Mouse (Mus musculus): ENCODE data around the gene Rad51b. TPM values are rescaled to one million over a fixed set of nuclear protein-coding genes. Genes with fewer than 3 reads are reported as not detected.

Rad51b gene
- polyA plus RNA-seq, 1 experiment from 2014 or later, result 8.0 TPM

- Histone ChIP-seq H3K9ac (replicated peaks) (no peak overlapping the region), H3K4me1 (replicated peaks) (peaks cover 36% of the 10 kb centered on the region), H3K27me3 (no peaks in the 10 kb centered on the region), H3K4me3 (replicated peaks) (no peak overlapping the region), H3K36me3 (no peaks in the 10 kb centered on the region), H3K27ac (no peak overlapping the region), H3K4me2 (no peak overlapping the region), H3K9me3 (no peaks in the 10 kb centered on the region)
- WGBS, result 73% methylated on average over 1 of the region's 1 CpGs
- ATAC-seq (ENCODE audit: insufficient number of reproducible peaks, insufficient read depth, low FRiP score, low TSS enrichment, low read depth), result no peak
These were observed 83.1 kb downstream of the Rad51b start for GRCm38 (mm10) chr12:79380190-79380589.

GRCm38 (mm10) chr12:79381489-79381888, 84.4 kb downstream of the Rad51b start:
- Histone ChIP-seq H3K27me3 (no peaks in the 10 kb centered on the region), H3K4me3 (replicated peaks) (no peak overlapping the region), H3K9ac (replicated peaks) (no peak overlapping the region), H3K36me3 (no peaks in the 10 kb centered on the region), H3K9me3 (no peaks in the 10 kb centered on the region), H3K4me1 (replicated peaks) (peaks cover 38% of the 10 kb centered on the region), H3K4me2 (no peak overlapping the region), H3K27ac (no peak overlapping the region)
- WGBS, result 59% methylated on average over 3 of the region's 3 CpGs
- ATAC-seq (ENCODE audit: insufficient number of reproducible peaks, insufficient read depth, low FRiP score, low TSS enrichment, low read depth), result no peak

GRCm38 (mm10) chr12:79382416-79382815, 85.3 kb downstream of the Rad51b start:
- no peak overlapping the region for H3K4me2 ChIP-seq
- no peaks in the 10 kb centered on the region for H3K27me3 ChIP-seq
- ATAC-seq (ENCODE audit: insufficient number of reproducible peaks, insufficient read depth, low FRiP score, low TSS enrichment, low read depth), result no peak
- H3K4me1 ChIP-seq (replicated peaks), result peaks cover 35% of the 10 kb centered on the region
- no peak overlapping the region for H3K4me3 ChIP-seq (replicated peaks)
- no peaks in the 10 kb centered on the region for H3K36me3 ChIP-seq
- no peak overlapping the region for H3K27ac ChIP-seq
- H3K9ac ChIP-seq (replicated peaks), result no peak overlapping the region
- no peaks in the 10 kb centered on the region for H3K9me3 ChIP-seq
- WGBS, result 27% methylated on average over 2 of the region's 2 CpGs

DNA sequence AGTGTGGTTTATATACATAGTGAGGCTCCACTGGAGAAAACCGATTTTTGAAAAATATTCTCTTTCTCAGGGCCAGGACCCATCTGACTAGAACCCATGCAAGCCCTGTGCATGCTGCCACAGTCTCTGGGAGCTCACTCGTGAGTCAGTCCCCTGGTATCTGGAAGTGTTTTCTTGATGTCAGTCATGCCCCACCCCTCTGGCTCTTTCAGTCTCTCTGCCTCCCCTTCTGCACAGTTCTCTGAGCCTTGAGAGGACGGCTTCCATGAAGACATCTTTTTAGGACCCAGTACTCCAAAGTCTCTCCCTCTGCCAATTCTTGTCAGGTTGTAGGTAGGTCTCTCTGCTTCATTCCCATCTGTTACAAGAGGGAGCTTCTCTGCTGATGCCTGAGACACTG, 86.5 kb downstream of the Rad51b start:
- no peak overlapping the region for H3K4me2 ChIP-seq
- H3K9me3 ChIP-seq, result no peaks in the 10 kb centered on the region
- no peak overlapping the region for H3K4me3 ChIP-seq (replicated peaks)
- H3K27ac ChIP-seq, result no peak overlapping the region
- 41% methylated on average over 3 of the region's 3 CpGs for WGBS
- no peaks in the 10 kb centered on the region for H3K36me3 ChIP-seq
- H3K27me3 ChIP-seq, result no peaks in the 10 kb centered on the region
- H3K4me1 ChIP-seq (replicated peaks), result peaks cover 29% of the 10 kb centered on the region
- no peak overlapping the region for H3K9ac ChIP-seq (replicated peaks)
- ATAC-seq (ENCODE audit: insufficient number of reproducible peaks, insufficient read depth, low FRiP score, low TSS enrichment, low read depth), result no peak

DNA sequence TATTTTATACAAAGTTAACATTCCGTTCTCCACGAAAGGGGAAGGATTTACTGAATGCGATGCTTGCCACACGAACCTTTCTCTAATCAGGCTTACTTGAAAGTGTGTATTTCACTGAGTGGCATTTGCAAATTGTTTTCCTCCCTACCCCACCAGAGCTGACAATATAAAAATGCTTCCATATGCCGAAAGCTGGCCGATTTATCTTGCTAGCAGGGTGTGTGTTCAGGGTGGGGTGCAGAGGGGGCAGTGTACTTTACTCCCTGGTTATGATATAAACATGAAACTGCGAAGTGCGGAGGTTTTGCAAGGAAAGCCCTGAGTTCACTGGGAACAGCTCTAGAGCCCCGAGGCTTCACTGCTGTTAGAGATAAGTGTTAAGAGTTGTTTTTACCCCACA, 87.7 kb downstream of the Rad51b start:
- Histone ChIP-seq H3K9ac (replicated peaks) (no peak overlapping the region), H3K27me3 (no peaks in the 10 kb centered on the region), H3K4me2 (no peak overlapping the region), H3K27ac (no peak overlapping the region; the same call in 1 of the 2 replicates), H3K4me3 (replicated peaks) (no peak overlapping the region), H3K4me1 (replicated peaks) (peaks cover 36% of the 10 kb centered on the region), H3K9me3 (no peaks in the 10 kb centered on the region), H3K36me3 (no peaks in the 10 kb centered on the region)
- ATAC-seq (ENCODE audit: insufficient number of reproducible peaks, insufficient read depth, low FRiP score, low TSS enrichment, low read depth), result no peak
- WGBS, result 38% methylated on average over 9 of the region's 9 CpGs

DNA sequence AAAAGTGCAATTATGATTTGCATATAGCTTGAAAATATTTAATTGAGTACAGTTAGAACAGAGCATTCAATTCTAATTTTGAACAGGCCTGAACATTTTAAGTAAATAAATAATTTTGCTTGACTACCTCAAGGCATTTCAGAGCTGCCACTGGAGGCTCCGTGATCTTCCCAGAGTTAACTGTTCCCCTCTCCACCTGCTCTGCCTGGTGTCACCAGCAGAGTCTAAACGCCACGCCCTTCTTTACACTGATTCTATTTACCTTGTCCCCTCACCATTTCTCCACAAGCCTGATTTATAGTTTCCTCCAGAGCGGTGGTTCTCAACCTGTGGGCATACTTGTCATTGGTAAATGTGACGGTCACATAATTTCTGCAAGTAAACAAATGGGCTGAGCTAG, 88.1 kb downstream of the Rad51b start:
- Histone ChIP-seq H3K9me3 (no peaks in the 10 kb centered on the region), H3K27ac (no peak overlapping the region), H3K36me3 (no peaks in the 10 kb centered on the region), H3K4me2 (no peak overlapping the region), H3K4me1 (replicated peaks) (peaks cover 38% of the 10 kb centered on the region), H3K9ac (replicated peaks) (no peak overlapping the region), H3K27me3 (no peaks in the 10 kb centered on the region), H3K4me3 (replicated peaks) (no peak overlapping the region)
- 71% methylated on average over 5 of the region's 5 CpGs for WGBS
- ATAC-seq (ENCODE audit: insufficient number of reproducible peaks, insufficient read depth, low FRiP score, low TSS enrichment, low read depth), result no peak

GRCm38 (mm10) chr12:79387886-79388285, 90.8 kb downstream of the Rad51b start:
- 67% methylated on average over 6 of the region's 6 CpGs for WGBS
- Histone ChIP-seq H3K27me3 (no peaks in the 10 kb centered on the region), H3K36me3 (no peaks in the 10 kb centered on the region), H3K4me1 (replicated peaks) (peaks cover 24% of the 10 kb centered on the region), H3K27ac (no peak overlapping the region), H3K4me2 (no peak overlapping the region), H3K9me3 (no peaks in the 10 kb centered on the region), H3K4me3 (replicated peaks) (no peak overlapping the region), H3K9ac (replicated peaks) (no peak overlapping the region)
- no peak for ATAC-seq (ENCODE audit: insufficient number of reproducible peaks, insufficient read depth, low FRiP score, low TSS enrichment, low read depth)

GRCm38 (mm10) chr12:79389251-79389650, 92.2 kb downstream of the Rad51b start:
- no peak overlapping the region for H3K4me2 ChIP-seq
- H3K9me3 ChIP-seq, result no peaks in the 10 kb centered on the region
- H3K27me3 ChIP-seq, result no peaks in the 10 kb centered on the region
- no peak overlapping the region for H3K4me3 ChIP-seq (replicated peaks)
- peaks cover 19% of the 10 kb centered on the region for H3K4me1 ChIP-seq (replicated peaks)
- no peak overlapping the region for H3K27ac ChIP-seq
- 75% methylated on average over 3 of the region's 3 CpGs for WGBS
- H3K9ac ChIP-seq (replicated peaks), result no peak overlapping the region
- no peaks in the 10 kb centered on the region for H3K36me3 ChIP-seq
- no peak for ATAC-seq (ENCODE audit: insufficient number of reproducible peaks, insufficient read depth, low FRiP score, low TSS enrichment, low read depth)

DNA sequence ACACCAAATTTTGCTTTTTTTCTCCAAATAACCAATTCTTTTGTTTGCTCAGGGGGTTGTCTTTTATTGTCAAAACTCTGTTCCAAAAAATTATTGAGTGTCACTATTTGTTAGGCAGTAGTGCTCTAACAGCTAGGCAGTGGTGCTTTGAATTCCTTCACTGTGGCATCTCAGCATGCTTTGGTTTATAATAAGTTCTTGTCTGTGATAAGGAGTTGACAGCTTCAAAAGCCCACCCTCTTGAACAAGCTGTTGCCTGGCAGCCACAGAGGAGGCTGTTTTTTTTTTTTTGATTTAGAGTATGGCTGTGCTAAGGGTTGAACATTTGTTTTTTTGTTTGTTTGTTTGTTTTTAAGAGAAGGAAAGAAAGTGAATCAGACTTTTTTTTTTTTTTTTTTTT, 92.9 kb downstream of the Rad51b start:
- Histone ChIP-seq H3K9me3 (no peaks in the 10 kb centered on the region), H3K36me3 (no peaks in the 10 kb centered on the region)
- ATAC-seq (ENCODE audit: insufficient number of reproducible peaks, insufficient read depth, low FRiP score, low TSS enrichment, low read depth), result no peak

DNA sequence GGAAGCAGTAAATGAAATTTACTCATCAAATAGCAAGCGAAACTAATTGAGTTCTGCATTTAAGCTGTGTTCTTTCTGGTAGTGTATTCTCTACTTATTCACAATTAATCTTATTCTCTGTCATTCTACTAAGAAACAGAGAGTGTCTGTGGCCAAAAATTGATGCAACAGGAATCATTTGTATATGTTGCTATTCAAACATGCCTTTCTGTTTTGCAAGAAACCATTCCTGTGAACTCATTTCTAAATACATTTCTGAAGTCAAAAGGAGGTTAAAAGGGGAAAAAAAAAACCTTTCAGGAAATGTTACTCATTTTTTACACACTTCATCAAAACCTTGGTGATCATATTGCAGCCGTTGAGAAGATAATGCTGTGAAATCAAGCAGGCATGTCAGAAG, 96.6 kb downstream of the Rad51b start:
- ATAC-seq (ENCODE audit: insufficient number of reproducible peaks, insufficient read depth, low FRiP score, low TSS enrichment, low read depth), result no peak
- Histone ChIP-seq H3K9ac (replicated peaks) (no peak overlapping the region), H3K36me3 (no peaks in the 10 kb centered on the region), H3K9me3 (no peaks in the 10 kb centered on the region), H3K4me3 (replicated peaks) (no peak overlapping the region), H3K4me2 (no peak overlapping the region), H3K4me1 (replicated peaks) (peaks cover 9% of the 10 kb centered on the region; the same call in 1 of the 2 replicates), H3K27me3 (no peaks in the 10 kb centered on the region), H3K27ac (no peak overlapping the region)
- 60% methylated on average over 2 of the region's 2 CpGs for WGBS

More for the DNA sequence above, 92.9 kb downstream of the Rad51b start:
- H3K4me1 ChIP-seq (replicated peaks), result peaks cover 12% of the 10 kb centered on the region; the same call in 1 of the 2 replicates
- H3K4me2 ChIP-seq, result no peak overlapping the region
- no peak overlapping the region for H3K9ac ChIP-seq (replicated peaks)
- H3K4me3 ChIP-seq (replicated peaks), result no peak overlapping the region
- H3K27me3 ChIP-seq, result no peaks in the 10 kb centered on the region
- H3K27ac ChIP-seq, result no peak overlapping the region

- no peak for ATAC-seq (ENCODE audit: insufficient number of reproducible peaks, insufficient read depth, low FRiP score, low TSS enrichment, low read depth)
- no peaks in the 10 kb centered on the region for H3K27me3 ChIP-seq
- no peaks in the 10 kb centered on the region for H3K9me3 ChIP-seq
- no peak overlapping the region for H3K4me2 ChIP-seq
- no peak overlapping the region for H3K4me3 ChIP-seq (replicated peaks)
- no peaks in the 10 kb centered on the region; the same call in 1 of the 2 replicates for H3K4me1 ChIP-seq (replicated peaks)
- 70% methylated on average over 3 of the region's 3 CpGs for WGBS
- no peak overlapping the region for H3K27ac ChIP-seq
- H3K36me3 ChIP-seq, result no peaks in the 10 kb centered on the region
- H3K9ac ChIP-seq (replicated peaks), result no peak overlapping the region
These were observed 106.9 kb downstream of the Rad51b start for GRCm38 (mm10) chr12:79403992-79404391.

DNA sequence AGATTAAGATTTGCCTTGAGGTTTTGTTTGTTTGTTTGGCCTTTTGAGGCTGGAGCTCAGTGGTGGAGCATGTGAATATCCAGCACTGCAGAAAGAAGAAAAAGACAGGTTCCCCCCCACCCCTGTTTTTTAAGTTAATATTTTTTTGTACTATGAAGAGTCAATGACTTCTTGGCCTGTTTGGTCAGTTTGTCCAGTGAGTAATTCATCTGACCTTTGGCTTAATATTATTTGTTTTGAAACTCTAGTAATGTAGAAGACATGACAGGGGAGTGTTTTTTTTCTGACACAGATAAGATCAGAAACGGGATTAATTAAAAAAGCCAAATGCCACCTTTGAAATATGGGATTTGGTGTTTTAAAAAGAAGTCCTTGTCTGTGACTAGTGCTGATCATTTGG, 107.4 kb downstream of the Rad51b start:
- H3K9ac ChIP-seq (replicated peaks), result no peak overlapping the region
- H3K27me3 ChIP-seq, result no peaks in the 10 kb centered on the region
- ATAC-seq (ENCODE audit: insufficient number of reproducible peaks, insufficient read depth, low FRiP score, low TSS enrichment, low read depth), result no peak
- H3K36me3 ChIP-seq, result no peaks in the 10 kb centered on the region
- no peak overlapping the region for H3K4me2 ChIP-seq
- H3K9me3 ChIP-seq, result no peaks in the 10 kb centered on the region
- H3K4me1 ChIP-seq (replicated peaks), result no peaks in the 10 kb centered on the region; the same call in 1 of the 2 replicates
- no peak overlapping the region for H3K27ac ChIP-seq
- H3K4me3 ChIP-seq (replicated peaks), result no peak overlapping the region
- 65% methylated on average over 1 of the region's 1 CpGs for WGBS
